ENCODE assay signal across 21 mouse cellular contexts in genomic region chr17:50448693-50449092, GRCm38 (mm10).
DNase-seq lines count a peak whose midpoint lies in the region; ATAC-seq lines count a peak whose summit lies in the region.
"Had no signal": no experiment of that assay in that cellular context is flagged by ENCODE, and none has a peak within 500 bp of the region (broad histone marks: within the 10 kb centered on the region; RNA-seq: fewer than 3 reads in every experiment).

No protein-coding gene starts in this region.

- H3K36me3 ChIP-seq in lung, embryonic 16.5 days (ENCODE audit: control insufficient read depth, insufficient read depth, low read length), result no peaks in the 10 kb centered on the region
- H3K36me3 ChIP-seq: embryonic facial prominence, embryonic 12.5 days; forebrain, embryonic 15.5 days; hindbrain, embryonic 10.5 days had no signal

- H3K27ac ChIP-seq in lung, embryonic 16.5 days (ENCODE audit: low read length), result no peak overlapping the region
- H3K27ac ChIP-seq: embryonic facial prominence, embryonic 12.5 days; forebrain, embryonic 15.5 days; hindbrain, embryonic 10.5 days; hindbrain, embryonic 14.5 days had no signal

- no peaks in the 10 kb centered on the region for H3K27me3 ChIP-seq in lung, embryonic 16.5 days (ENCODE audit: control insufficient read depth, insufficient read depth, low read depth, low read length)
- H3K27me3 ChIP-seq: CH12.LX; embryonic facial prominence, embryonic 12.5 days; forebrain, embryonic 15.5 days had no signal

- H3K9me3 ChIP-seq in lung, embryonic 16.5 days (ENCODE audit: control insufficient read depth, low read length), result no peaks in the 10 kb centered on the region
- H3K9me3 ChIP-seq: embryonic facial prominence, embryonic 12.5 days; forebrain, embryonic 15.5 days; hindbrain, embryonic 10.5 days had no signal

- peak; percentile 64 for DNase-seq in heart, adult 11 months
- no peak for DNase-seq in heart, postnatal 4 days
- peak; percentile 26 for DNase-seq in kidney, postnatal 10 days
- DNase-seq in kidney, adult 8-10 months, result no peak
- DNase-seq in lung, adult 18-20 months, result no peak
- DNase-seq in lung, postnatal 36 days, result peak; percentile 20
- DNase-seq in left cerebral cortex, postnatal 10 days (ENCODE audit: extremely low spot score in 1 of 2, low spot score in 2 of 2), result no peak
- DNase-seq: adrenal gland, postnatal 14 days; cerebellum, adult 11-12 months; cerebellum, adult 9-10 months; cerebellum, postnatal 25 days; gastrocnemius, postnatal 25 days; heart, postnatal 14 days had no signal

- WGBS in lung, embryonic 16.5 days, result 41% methylated on average over 6 of the region's 6 CpGs

- no peak overlapping the region for H3K4me3 ChIP-seq in lung, embryonic 16.5 days (ENCODE audit: low read length)
- H3K4me3 ChIP-seq: embryonic facial prominence, embryonic 12.5 days; forebrain, embryonic 15.5 days; hindbrain, embryonic 10.5 days had no signal

- no peaks in the 10 kb centered on the region for H3K4me1 ChIP-seq in lung, embryonic 16.5 days (replicated peaks; ENCODE audit: control insufficient read depth, insufficient read depth, low read length)
- H3K4me1 ChIP-seq: embryonic facial prominence, embryonic 12.5 days; forebrain, embryonic 15.5 days; hindbrain, embryonic 10.5 days had no signal

- peak; percentile 64; the same call in 1 of the 2 replicates for ATAC-seq in lung, embryonic 16.5 days (ENCODE audit: low read depth)
- ATAC-seq: activated CD4-positive, CD25-positive, alpha-beta regulatory T cell, adult 4 months; forebrain, embryonic 15.5 days; Patski had no signal

- H3K9ac ChIP-seq in lung, embryonic 16.5 days (ENCODE audit: low read length), result no peak overlapping the region
- H3K9ac ChIP-seq: embryonic facial prominence, embryonic 12.5 days; forebrain, embryonic 15.5 days; hindbrain, embryonic 14.5 days had no signal

- H3K4me2 ChIP-seq in lung, embryonic 16.5 days (ENCODE audit: low read depth, low read length), result no peak overlapping the region
- H3K4me2 ChIP-seq: embryonic facial prominence, embryonic 12.5 days; forebrain, embryonic 15.5 days; hindbrain, embryonic 14.5 days had no signal

- intact Hi-C loops in left cerebral cortex, postnatal 10 days (cut with DNase I), result no loop called here

Comparison
In these comparisons a context has a peak if more than half of its experiments do, and no peak if none do; other contexts are left out.
1. DNase-seq: peak in heart, adult 11 months (single experiment), kidney, postnatal 10 days (single experiment) and lung, postnatal 36 days (single experiment); none in heart, postnatal 4 days (single experiment), kidney, adult 8-10 months (0 of 2), lung, adult 18-20 months (0 of 2) and left cerebral cortex, postnatal 10 days (0 of 2).